In genomic region chr11:114119135-114119534, GRCm38 (mm10) we compare ENCODE assay signal across 24 mouse cellular contexts. TPM values are rescaled to one million over a fixed set of nuclear protein-coding genes. Genes with fewer than 3 reads are reported as not detected.
DNase-seq lines count a peak whose midpoint lies in the region; ATAC-seq and TF ChIP-seq lines count a peak whose summit lies in the region.
"Had no signal": no experiment of that assay in that cellular context is flagged by ENCODE, and none has a peak within 500 bp of the region (broad histone marks: within the 10 kb centered on the region; RNA-seq: fewer than 3 reads in every experiment).

No protein-coding gene starts in this region.

- H3K4me3 ChIP-seq in hindbrain, embryonic 13.5 days: no peak overlapping the region
- no peak overlapping the region for H3K4me3 ChIP-seq in hindbrain, postnatal 0 days (ENCODE audit: low read length)
- H3K4me3 ChIP-seq in midbrain, postnatal 0 days (ENCODE audit: low read depth, low read length): no peak overlapping the region
- H3K4me3 ChIP-seq: embryonic facial prominence, embryonic 10.5 days; gastrocnemius, adult 2 months; heart, embryonic 15.5 days; limb, embryonic 15.5 days; megakaryocyte, embryonic 14.5 days had no signal

- no peak for TF ChIP-seq CTCF in hindbrain, postnatal 0 days (IDR thresholded peaks at IDR 0.05; ENCODE audit: low read depth)
- no peak for TF ChIP-seq CTCF in midbrain, postnatal 0 days (IDR thresholded peaks at IDR 0.05)

- H3K4me1 ChIP-seq in hindbrain, embryonic 13.5 days (replicated peaks): peaks cover 36% of the 10 kb centered on the region
- H3K4me1 ChIP-seq in hindbrain, postnatal 0 days (ENCODE audit: insufficient read depth, low read length): no peaks in the 10 kb centered on the region
- 0 out of 2 replicates have a peak, but pooled peaks cover 4% of the 10 kb centered on the region for H3K4me1 ChIP-seq in midbrain, postnatal 0 days (ENCODE audit: insufficient read depth, low read length)
- H3K4me1 ChIP-seq: heart, embryonic 15.5 days; megakaryocyte, embryonic 14.5 days had no signal

- ATAC-seq in hindbrain, embryonic 13.5 days (ENCODE audit: low FRiP score): no peak
- no peak for ATAC-seq in hindbrain, postnatal 0 days
- no peak for ATAC-seq in midbrain, postnatal 0 days (ENCODE audit: low FRiP score)
- ATAC-seq: Patski had no signal

- H3K9ac ChIP-seq in hindbrain, embryonic 13.5 days: no peak overlapping the region
- H3K9ac ChIP-seq in hindbrain, postnatal 0 days (replicated peaks; ENCODE audit: low read length): no peak overlapping the region
- no peak overlapping the region for H3K9ac ChIP-seq in midbrain, postnatal 0 days (replicated peaks; ENCODE audit: low read length, poor library complexity, severe bottlenecking)
- H3K9ac ChIP-seq: heart, embryonic 15.5 days; limb, embryonic 15.5 days; liver, embryonic 14.5 days; lung, embryonic 14.5 days had no signal

- H3K9me3 ChIP-seq in hindbrain, embryonic 13.5 days: no peaks in the 10 kb centered on the region
- no peaks in the 10 kb centered on the region for H3K9me3 ChIP-seq in hindbrain, postnatal 0 days (ENCODE audit: low read length)
- H3K9me3 ChIP-seq in midbrain, postnatal 0 days (ENCODE audit: low read length): no peaks in the 10 kb centered on the region
- H3K9me3 ChIP-seq: embryonic facial prominence, embryonic 10.5 days; heart, embryonic 15.5 days; limb, embryonic 15.5 days had no signal

- no peak for DNase-seq in hindbrain, postnatal 0 days (ENCODE audit: low spot score)
- DNase-seq in Muller cell, postnatal 12 days (ENCODE audit: inconsistent ontology term): peak; percentile 13
- DNase-seq in hindlimb bud, embryonic 11.5 days (ENCODE audit: extremely low spot score, low read depth, low spot score): peak; percentile 8
- DNase-seq in midbrain, postnatal 0 days (ENCODE audit: low spot score): peak; percentile 19
- DNase-seq in kidney, adult 8-10 months: no peak
- no peak for DNase-seq in right cerebral cortex, postnatal 36 days (ENCODE audit: low spot score in 2 of 2)
- DNase-seq: cerebellum, adult 11-12 months; cerebellum, postnatal 10 days; gastrocnemius, adult 2 months; heart, postnatal 36 days; kidney, adult 11 months; lung, embryonic 14.5 days; lung, postnatal 36 days; right cerebral cortex, postnatal 4 days; thymus, postnatal 14 days had no signal

- H3K36me3 ChIP-seq in hindbrain, embryonic 13.5 days: no peaks in the 10 kb centered on the region
- no peaks in the 10 kb centered on the region for H3K36me3 ChIP-seq in hindbrain, postnatal 0 days (ENCODE audit: insufficient read depth, low read length)
- H3K36me3 ChIP-seq in midbrain, postnatal 0 days (ENCODE audit: insufficient read depth, low read length): no peaks in the 10 kb centered on the region
- H3K36me3 ChIP-seq: embryonic facial prominence, embryonic 10.5 days; heart, embryonic 15.5 days; limb, embryonic 15.5 days had no signal

- no peak overlapping the region for H3K4me2 ChIP-seq in hindbrain, embryonic 13.5 days
- no peak overlapping the region for H3K4me2 ChIP-seq in hindbrain, postnatal 0 days (ENCODE audit: low read depth, low read length)
- H3K4me2 ChIP-seq in midbrain, postnatal 0 days (ENCODE audit: low read depth, low read length, poor library complexity, severe bottlenecking): no peak overlapping the region
- H3K4me2 ChIP-seq: heart, embryonic 15.5 days; limb, embryonic 15.5 days; lung, embryonic 14.5 days had no signal

- no peaks in the 10 kb centered on the region for H3K27me3 ChIP-seq in hindbrain, embryonic 13.5 days
- H3K27me3 ChIP-seq in hindbrain, postnatal 0 days (ENCODE audit: insufficient read depth, low read length): no peaks in the 10 kb centered on the region
- no peaks in the 10 kb centered on the region for H3K27me3 ChIP-seq in midbrain, postnatal 0 days (ENCODE audit: insufficient read depth, low read length)
- H3K27me3 ChIP-seq: heart, embryonic 15.5 days; megakaryocyte, embryonic 14.5 days had no signal

- 49% methylated on average over 9 of the region's 9 CpGs for WGBS in hindbrain, embryonic 13.5 days
- WGBS in hindbrain, postnatal 0 days: 46% methylated on average over 9 of the region's 9 CpGs
- 61% methylated on average over 9 of the region's 9 CpGs for WGBS in midbrain, postnatal 0 days

- H3K27ac ChIP-seq in hindbrain, embryonic 13.5 days: peak overlapping the region; percentile 45
- no peak overlapping the region for H3K27ac ChIP-seq in hindbrain, postnatal 0 days
- H3K27ac ChIP-seq in midbrain, postnatal 0 days (ENCODE audit: low read depth, low read length): no peak overlapping the region
- H3K27ac ChIP-seq: embryonic facial prominence, embryonic 10.5 days; gastrocnemius, adult 2 months; heart, embryonic 15.5 days; kidney, postnatal 0 days; limb, embryonic 15.5 days; liver, embryonic 14.5 days had no signal

RNA-seq across cellular contexts. Expression of gene Sdk2, which starts 52.3 kb away (rescaled TPM):
- 4.2 TPM in 2 replicates for polyA plus RNA-seq in hindbrain, embryonic 13.5 days (2015; fragmentation: Nextera tagmentation; extraction: Ambion mirVana)
- 30.4 and 32.2 TPM in 2 replicates for total RNA-seq in hindbrain, postnatal 0 days (2014; rRNA removed)
- 2.9 and 3.0 TPM in 2 replicates for polyA plus RNA-seq in hindbrain, postnatal 0 days (2015; fragmentation: Nextera tagmentation; extraction: Ambion mirVana)
- total RNA-seq in midbrain, postnatal 0 days (2014; rRNA removed): 26.1 and 26.4 TPM in 2 replicates
- polyA plus RNA-seq in midbrain, postnatal 0 days (2015; fragmentation: Nextera tagmentation; extraction: Ambion mirVana): 2.1 and 2.5 TPM in 2 replicates
- total RNA-seq: neutrophil, adult 5-6 weeks had no signal
- polyA plus RNA-seq: Patski had no signal

Comparison
In these comparisons a context has a peak if more than half of its experiments do, and no peak if none do; other contexts are left out.
1. DNase-seq: peak in Muller cell, postnatal 12 days (single experiment), hindlimb bud, embryonic 11.5 days (single experiment) and midbrain, postnatal 0 days (single experiment); none in hindbrain, postnatal 0 days (single experiment), kidney, adult 8-10 months (0 of 2) and right cerebral cortex, postnatal 36 days (0 of 2).